In genomic region chr1:193449394-193450103, GRCm38 (mm10) we compare ENCODE assay signal across 8 mouse cellular contexts.
A peak's percentile ranks its signal among the peaks of the same experiment; 100 is the strongest.
DNase-seq lines count a peak whose midpoint lies in the region; ATAC-seq and TF ChIP-seq lines count a peak whose summit lies in the region.

No protein-coding gene starts in this region.

- peak; percentile 87 for TF ChIP-seq CTCF in heart, adult 2 months (IDR thresholded peaks at IDR 0.05)

- peak; percentile 18 to 36 for DNase-seq in urinary bladder, adult 18-20 months (ENCODE audit: low spot score in 2 of 2)
- no peak for DNase-seq in urinary bladder, postnatal 10 days (ENCODE audit: low spot score)
- peak; percentile 52 to 69 for DNase-seq in heart, adult 2 months
- peak; percentile 14 for DNase-seq in kidney, adult 11 months
- DNase-seq in naive thymus-derived CD4-positive, alpha-beta T cell, adult 2 months (ENCODE audit: low read depth) = peak; percentile 66
- DNase-seq in thymus, postnatal 25 days = peak; percentile 45

- no peak overlapping the region for H3K27ac ChIP-seq in heart, adult 2 months
- H3K27ac ChIP-seq in limb, embryonic 13.5 days = peak overlapping the region; percentile 83

- TF ChIP-seq POLR2A in heart, adult 2 months (IDR thresholded peaks at IDR 0.05; ENCODE audit: insufficient read depth, low read depth, low read length) = no peak

- peaks cover 2% of the 10 kb centered on the region; the same call in 1 of the 2 replicates for H3K27me3 ChIP-seq in heart, adult 2 months (ENCODE audit: control insufficient read depth, insufficient read depth, low read length)
- no peaks in the 10 kb centered on the region for H3K27me3 ChIP-seq in limb, embryonic 13.5 days

- 3% methylated on average over 7 of the region's 7 CpGs for WGBS in heart, adult 2 months
- WGBS in limb, embryonic 13.5 days = 15% methylated on average over 7 of the region's 7 CpGs

- ATAC-seq in common myeloid progenitor, adult 5-6 weeks (replicated peaks; ENCODE audit: low read depth, poor library complexity, severe bottlenecking) = peak; percentile 78
- peak; percentile 74 for ATAC-seq in limb, embryonic 13.5 days (ENCODE audit: low FRiP score, low read depth)

- H3K36me3 ChIP-seq in heart, adult 2 months (ENCODE audit: control insufficient read depth, insufficient read depth, low read length) = peaks cover 3% of the 10 kb centered on the region
- no peaks in the 10 kb centered on the region for H3K36me3 ChIP-seq in limb, embryonic 13.5 days

- 0 out of 2 replicates have a peak, but pooled peaks have one; percentile 57 for TF ChIP-seq EP300 in heart, adult 2 months (IDR thresholded peaks at IDR 0.05; ENCODE audit: insufficient read depth, low read depth, low read length)

- no peaks in the 10 kb centered on the region for H3K9me3 ChIP-seq in limb, embryonic 13.5 days

- no peak overlapping the region for H3K4me3 ChIP-seq in heart, adult 2 months
- no peak overlapping the region for H3K4me3 ChIP-seq in limb, embryonic 13.5 days

- H3K79me2 ChIP-seq in heart, adult 2 months (replicated peaks; ENCODE audit: control insufficient read depth, insufficient read depth, low read length) = no peaks in the 10 kb centered on the region

- H3K4me2 ChIP-seq in limb, embryonic 13.5 days (replicated peaks) = 0 out of 2 replicates have a peak overlapping the region, but pooled peaks have one; percentile 14

- intact Hi-C loops in heart, adult 2 months (cut with DNase I) = loop anchor here (2.0 to 5.0 kb wide), 4 partner anchors 58 to 253 kb away; no protein-coding TSS in a partner anchor

- H3K9ac ChIP-seq in heart, adult 2 months (ENCODE audit: low read depth, low read length) = no peak overlapping the region
- 0 out of 2 replicates have a peak overlapping the region, but pooled peaks have one; percentile 19 for H3K9ac ChIP-seq in limb, embryonic 13.5 days

- H3K4me1 ChIP-seq in heart, adult 2 months (ENCODE audit: control insufficient read depth, insufficient read depth, low read length) = peaks cover 7% of the 10 kb centered on the region
- H3K4me1 ChIP-seq in limb, embryonic 13.5 days = peaks cover 17% of the 10 kb centered on the region
